Mouse (Mus musculus): ENCODE results near the gene Mmp3. TPM values are rescaled to one million over a fixed set of nuclear protein-coding genes. Genes with fewer than 3 reads are reported as not detected.

Mmp3 gene
- polyA plus RNA-seq, 1 experiment = 0.07 TPM

DNA sequence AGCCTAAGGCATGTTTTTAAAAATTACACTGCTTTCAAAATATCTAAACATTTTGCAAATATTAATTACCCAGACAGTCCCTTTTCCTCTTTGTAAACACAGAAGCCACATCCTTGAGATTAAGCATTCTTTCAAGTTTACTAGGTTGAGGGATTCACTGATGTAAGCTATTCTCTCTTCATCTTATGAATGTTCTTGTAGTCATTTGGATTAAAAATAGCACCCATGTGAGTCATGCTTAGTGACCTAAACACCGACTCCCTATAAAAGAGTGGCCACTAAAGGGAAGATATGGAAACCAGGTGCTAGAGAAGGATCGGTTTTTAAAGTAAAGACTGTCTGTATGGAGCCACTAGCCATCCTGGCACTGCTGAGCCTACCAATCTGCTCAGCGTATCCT is 56.4 kb downstream of the Mmp3 start, which contains the start of gene Mmp10:
Gene Mmp10 (plus strand): TSS at position 302 of the 400 bp plus-strand sequence.
- Histone ChIP-seq H3K79me3 (ENCODE audit: low read depth) (no peaks in the 10 kb centered on the region), H3K27me3 (ENCODE audit: control insufficient read depth, insufficient read depth, insufficient read length) (no peaks in the 10 kb centered on the region), H3K36me3 (ENCODE audit: control insufficient read depth, insufficient read depth) (no peaks in the 10 kb centered on the region), H3ac (ENCODE audit: control insufficient read depth, insufficient read length, low read depth) (no peak within 1 kb of the TSS), H3K4me3 (ENCODE audit: insufficient read depth, poor library complexity, severe bottlenecking) (no peak within 1 kb of the TSS), H3K79me2 (ENCODE audit: control insufficient read depth, insufficient read depth) (no peaks in the 10 kb centered on the region)
- TF ChIP-seq MYOG (IDR thresholded peaks at IDR 0.05; ENCODE audit: control insufficient read depth, extremely low read depth, insufficient read length) (no peak), CTCF (IDR thresholded peaks at IDR 0.05; ENCODE audit: control insufficient read depth, insufficient read depth, insufficient read length) (no peak), FOSL1 (IDR thresholded peaks at IDR 0.05; ENCODE audit: insufficient read depth, low read length, poor library complexity, severe bottlenecking) (no peak)

Other genes with a start within 250 kb of the Mmp3 start
- gene Mmp13, start 173.3 kb upstream of the Mmp3 start, polyA plus RNA-seq (2012; fragmentation: generic; extraction: Trizol) = 0.04 TPM
- not detected for gene Mmp12, start 101.4 kb upstream of the Mmp3 start, polyA plus RNA-seq (2012; fragmentation: generic; extraction: Trizol)
- not detected for gene Mmp1b, start 57.8 kb upstream of the Mmp3 start, polyA plus RNA-seq (2012; fragmentation: generic; extraction: Trizol)
- 0.21 TPM for gene Mmp10, start 56.5 kb downstream of the Mmp3 start, polyA plus RNA-seq (2012; fragmentation: generic; extraction: Trizol)
- not detected for gene Mmp8, start 112.6 kb downstream of the Mmp3 start, polyA plus RNA-seq (2012; fragmentation: generic; extraction: Trizol)
- gene Mmp27, start 125.6 kb downstream of the Mmp3 start, polyA plus RNA-seq (2012; fragmentation: generic; extraction: Trizol) = not detected
- gene Mmp20, start 182.4 kb downstream of the Mmp3 start, polyA plus RNA-seq (2012; fragmentation: generic; extraction: Trizol) = not detected
- gene Mmp7, start 246.3 kb downstream of the Mmp3 start, polyA plus RNA-seq (2012; fragmentation: generic; extraction: Trizol) = not detected